Mouse (Mus musculus): ENCODE data around the gene 1700037H04Rik.

- TF ChIP-seq CTCF (IDR thresholded peaks at IDR 0.05; ENCODE audit: low read depth, low read length) (no peak), POLR2A (IDR thresholded peaks at IDR 0.05; ENCODE audit: borderline replicate concordance, low read depth, low read length) (no peak)
Measured at GRCm38 (mm10) chr2:131208356-131208755, 48.5 kb upstream of the 1700037H04Rik start.
